Mouse (Mus musculus) lung, postnatal 0 days (tissue): ENCODE measurements around the gene 1700029I15Rik. TPM values are rescaled to one million over a fixed set of nuclear protein-coding genes. Genes with fewer than 3 reads are reported as not detected.

ENCODE experiments used
- ATAC-seq: fragments of 200-750 bp; cut with Nextera tagmentation; 2 replicates; pipeline ENCODE4 v1.8.0; 2017; ENCODE audit warnings: moderate library complexity
- DNase-seq: peaks from one replicate; pipeline ENCODE4 v3.0.0-alpha.2; 2016; ENCODE audit warnings: low spot score
- H3K27ac ChIP-seq: fragments of 300-500 bp; sonication (generic); 2 replicates; pipeline ENCODE4 v1.5.1; 2014; ENCODE audit warnings: antibody characterized with exemption, mild to moderate bottlenecking, low read length, mixed read lengths
- H3K27me3 ChIP-seq: fragments of 300-500 bp; sonication (generic); replicated peaks from 2 replicates; pipeline ENCODE4 v1.6.1; 2014; ENCODE audit warnings: low read length, mixed read lengths; ENCODE audit not compliant: insufficient read depth
- H3K36me3 ChIP-seq: fragments of 300-500 bp; sonication (generic); 2 replicates; pipeline ENCODE4 v1.6.1; 2014; ENCODE audit warnings: low read length, mixed read lengths; ENCODE audit not compliant: insufficient read depth
- H3K4me1 ChIP-seq: fragments of 300-500 bp; sonication (generic); 2 replicates; pipeline ENCODE4 v1.6.1; 2014; ENCODE audit warnings: antibody characterized with exemption, low read depth, low read length, mixed read lengths; ENCODE audit not compliant: insufficient read depth
- H3K4me2 ChIP-seq: fragments of 300-500 bp; sonication (generic); replicated peaks from 2 replicates; pipeline ENCODE4 v1.6.1; 2014; ENCODE audit warnings: low read depth, mild to moderate bottlenecking, low read length, moderate library complexity, mixed read lengths
- H3K4me3 ChIP-seq: fragments of 300-500 bp; sonication (generic); 2 replicates; pipeline ENCODE4 v1.5.1; 2014; ENCODE audit warnings: low read depth, low read length
- H3K9ac ChIP-seq: fragments of 300-500 bp; sonication (generic); replicated peaks from 2 replicates; pipeline ENCODE4 v1.6.1; 2014; ENCODE audit warnings: low read depth, mild to moderate bottlenecking
- H3K9me3 ChIP-seq: fragments of 300-500 bp; sonication (generic); 2 replicates; pipeline ENCODE4 v1.6.1; 2016; ENCODE audit warnings: low read length, mixed read lengths
- CTCF ChIP-seq: IDR thresholded peaks from 2 replicates; pipeline ENCODE4 v1.5.1; 2016; ENCODE audit warnings: antibody characterized with exemption, mild to moderate bottlenecking
- EP300 ChIP-seq: IDR thresholded peaks from 2 replicates; pipeline ENCODE4 v1.6.1; 2016; ENCODE audit warnings: antibody characterized with exemption, mild to moderate bottlenecking, control low read depth
- WGBS: fragments of 180-500 bp; shearing (Covaris S2); extraction: QIAGEN DNeasy Blood & Tissue Kit; methylation state at CpG from one replicate; pipeline ENCODE4 v1.1.7; 2014; 5-methylcytosine and 5-hydroxymethylcytosine counted together
- microRNA-seq: library from miRNA; unstranded; fragments of <30 nt; microRNA quantifications from one replicate; pipeline ENCODE4, GENCODE M21; 2016
- polyA plus RNA-seq: library from polyadenylated mRNA; unstranded; fragments of >200 nt; fragmentation: Nextera tagmentation; extraction: Ambion mirVana; gene quantifications from 2 replicates; pipeline ENCODE4 v1.2.1, GENCODE M21; 2015

1700029I15Rik gene
- polyA plus RNA-seq, 1 experiment from 2014 or later = 2.3 TPM

GRCm38 (mm10) chr2:92432299-92433295 lies 50.3 kb downstream of the 1700029I15Rik start:
- Histone ChIP-seq H3K9me3 (no peaks in the 10 kb centered on the region), H3K27ac (peak overlapping the region; percentile 95), H3K4me1 (peaks cover 42% of the 10 kb centered on the region; the same call in 1 of the 2 replicates), H3K4me2 (peak overlapping the region; percentile 78), H3K9ac (peak overlapping the region; percentile 95), H3K27me3 (no peaks in the 10 kb centered on the region), H3K4me3 (peak overlapping the region; percentile 93), H3K36me3 (no peaks in the 10 kb centered on the region)
- DNase-seq (peak; percentile 93), ATAC-seq (peak; percentile 18)
- TF ChIP-seq CTCF (no peak), EP300 (peak; percentile 78)
- 15% methylated on average over 17 of the region's 17 CpGs for WGBS

GRCm38 (mm10) chr2:92433578-92434374 lies 51.4 kb downstream of the 1700029I15Rik start, which contains the start of gene Cry2:
Gene Cry2 (minus strand): TSS chr2:92434043.
- peaks cover 35% of the 10 kb centered on the region; the same call in 1 of the 2 replicates for H3K4me1 ChIP-seq
- ATAC-seq = peak; percentile 94
- TF ChIP-seq EP300 (no peak), CTCF (no peak)

GRCm38 (mm10) chr2:92434375-92434745 lies 52.0 kb downstream of the 1700029I15Rik start:
- TF ChIP-seq EP300 = no peak; the same call in 1 of the 2 replicates
- no peak for TF ChIP-seq CTCF
- no peak overlapping the region; the same call in 1 of the 2 replicates for H3K9ac ChIP-seq
- DNase-seq = peak; percentile 85

More at GRCm38 (mm10) chr2:92433578-92434374, 51.4 kb downstream of the 1700029I15Rik start, which contains the start of gene Cry2:
- H3K27me3 ChIP-seq = no peaks in the 10 kb centered on the region
- peak within 1 kb of the TSS; percentile 78 for H3K4me2 ChIP-seq
- H3K9ac ChIP-seq = peak within 1 kb of the TSS; percentile 95
- DNase-seq = peak; percentile 99
- H3K9me3 ChIP-seq = no peaks in the 10 kb centered on the region
- H3K27ac ChIP-seq = peak within 1 kb of the TSS; percentile 95
- peak within 1 kb of the TSS; percentile 93 for H3K4me3 ChIP-seq
- under 1% methylated on average over 73 of the region's 76 CpGs for WGBS
- H3K36me3 ChIP-seq = no peaks in the 10 kb centered on the region

GRCm38 (mm10) chr2:92435023-92435422 lies 52.7 kb downstream of the 1700029I15Rik start:
- ATAC-seq (no peak), DNase-seq (peak; percentile 50)
- H3K9me3 ChIP-seq = no peaks in the 10 kb centered on the region
- no peaks in the 10 kb centered on the region for H3K36me3 ChIP-seq
- peak; percentile 68; the same call in 1 of the 2 replicates for TF ChIP-seq EP300
- TF ChIP-seq CTCF = no peak
- no peak overlapping the region for H3K27ac ChIP-seq
- H3K4me1 ChIP-seq = peaks cover 23% of the 10 kb centered on the region; the same call in 1 of the 2 replicates
- H3K9ac ChIP-seq = no peak overlapping the region
- H3K4me2 ChIP-seq = no peak overlapping the region
- H3K27me3 ChIP-seq = no peaks in the 10 kb centered on the region
- WGBS = 50% methylated on average over 6 of the region's 6 CpGs
- H3K4me3 ChIP-seq = 0 out of 2 replicates have a peak overlapping the region, but pooled peaks have one; percentile 93

More at GRCm38 (mm10) chr2:92434375-92434745, 52.0 kb downstream of the 1700029I15Rik start:
- ATAC-seq = peak; percentile 3; the same call in 1 of the 2 replicates
- Histone ChIP-seq H3K36me3 (no peaks in the 10 kb centered on the region), H3K27me3 (no peaks in the 10 kb centered on the region), H3K4me1 (peaks cover 30% of the 10 kb centered on the region; the same call in 1 of the 2 replicates), H3K27ac (peak overlapping the region; percentile 83), H3K4me3 (peak overlapping the region; percentile 93; the same call in 1 of the 2 replicates), H3K4me2 (peak overlapping the region; percentile 78), H3K9me3 (no peaks in the 10 kb centered on the region)
- 4% methylated on average over 12 of the region's 12 CpGs for WGBS

Small RNA genes within 50 kb of the gene (microRNA-seq; reads per million reads assigned to microRNA genes)
- gene Mir7000 = not detected

Other genes with a start within 250 kb of the 1700029I15Rik start
- 28.3 and 30.8 TPM in 2 replicates for gene Pex16, start 7.9 kb upstream of the 1700029I15Rik start, polyA plus RNA-seq
- 17.1 and 18.7 TPM in 2 replicates for gene Large2, start 7.7 kb upstream of the 1700029I15Rik start, polyA plus RNA-seq
- 7.8 and 9.7 TPM in 2 replicates for gene Mapk8ip1, start 18.7 kb downstream of the 1700029I15Rik start, polyA plus RNA-seq
- gene Cry2, start 51.5 kb downstream of the 1700029I15Rik start, polyA plus RNA-seq = 36.3 and 36.6 TPM in 2 replicates
- 12.9 and 13.1 TPM in 2 replicates for gene Slc35c1, start 78.0 kb downstream of the 1700029I15Rik start, polyA plus RNA-seq
- gene Chst1, start 217.2 kb downstream of the 1700029I15Rik start, polyA plus RNA-seq = 5.2 TPM in 2 replicates